Mouse (Mus musculus): Measurements from ENCODE around the gene Tmem216.

DNA sequence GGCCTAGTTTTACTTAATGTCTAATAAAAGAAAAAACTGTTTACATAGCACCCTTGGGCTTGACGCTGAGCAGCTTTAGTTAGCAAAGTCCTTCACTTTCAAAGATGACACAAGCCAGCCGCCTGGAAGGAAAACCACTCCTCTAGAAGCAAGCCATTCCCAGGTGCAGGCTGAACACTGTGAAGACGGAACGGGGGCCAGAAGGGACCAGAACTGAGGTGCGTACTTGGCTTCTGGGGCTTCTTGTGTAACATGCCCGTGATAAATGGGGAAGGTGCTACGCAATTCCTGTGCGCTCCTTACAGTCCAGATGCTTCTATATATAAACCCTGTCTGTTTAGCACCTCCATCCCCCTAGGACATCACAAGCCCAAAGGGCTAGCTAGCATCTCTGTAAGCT, 55.5 kb downstream of the Tmem216 start:
- TF ChIP-seq POLR2A (IDR thresholded peaks at IDR 0.05; ENCODE audit: low read depth, low read length) = no peak
- TF ChIP-seq CTCF (IDR thresholded peaks at IDR 0.05; ENCODE audit: extremely low read depth, insufficient read depth, insufficient read length, insufficient replicate concordance) = no peak
